In genomic region chr5:118015028-118015427, GRCm38 (mm10) we compare ENCODE assay signal across 9 mouse cellular contexts. TPM values are rescaled to one million over a fixed set of nuclear protein-coding genes. Genes with fewer than 3 reads are reported as not detected.
A peak's percentile ranks its signal among the peaks of the same experiment; 100 is the strongest.
DNase-seq lines count a peak whose midpoint lies in the region; ATAC-seq and TF ChIP-seq lines count a peak whose summit lies in the region.
"Had no signal": no experiment of that assay in that cellular context is flagged by ENCODE, and none has a peak within 500 bp of the region (broad histone marks: within the 10 kb centered on the region; RNA-seq: fewer than 3 reads in every experiment).

No protein-coding gene starts in this region.

- no peak for TF ChIP-seq CTCF in heart, adult 2 months (IDR thresholded peaks at IDR 0.05)

- H3K27me3 ChIP-seq in heart, adult 2 months (ENCODE audit: control insufficient read depth, insufficient read depth, low read length), result no peaks in the 10 kb centered on the region
- H3K27me3 ChIP-seq in heart, embryonic 10.5 days (ENCODE audit: insufficient read depth, poor library complexity, severe bottlenecking), result peaks cover 35% of the 10 kb centered on the region; the same call in 1 of the 2 replicates
- H3K27me3 ChIP-seq in heart, embryonic 16.5 days (ENCODE audit: control insufficient read depth, insufficient read depth, low read length), result no peaks in the 10 kb centered on the region
- peaks cover 4% of the 10 kb centered on the region; the same call in 1 of the 2 replicates for H3K27me3 ChIP-seq in limb, embryonic 12.5 days
- H3K27me3 ChIP-seq: liver, embryonic 13.5 days had no signal

- no peaks in the 10 kb centered on the region for H3K36me3 ChIP-seq in heart, adult 2 months (ENCODE audit: control insufficient read depth, insufficient read depth, low read length)
- H3K36me3 ChIP-seq in heart, embryonic 10.5 days, result peaks cover 8% of the 10 kb centered on the region; the same call in 1 of the 2 replicates
- H3K36me3 ChIP-seq in ES-E14 (ENCODE audit: control insufficient read depth, insufficient read depth, low read length, poor library complexity, severe bottlenecking), result no peaks in the 10 kb centered on the region; the same call in 1 of the 2 replicates
- no peaks in the 10 kb centered on the region for H3K36me3 ChIP-seq in heart, embryonic 16.5 days (ENCODE audit: control insufficient read depth, insufficient read depth)
- H3K36me3 ChIP-seq in limb, embryonic 12.5 days, result peaks cover 13% of the 10 kb centered on the region; the same call in 1 of the 2 replicates
- H3K36me3 ChIP-seq: liver, embryonic 13.5 days had no signal

- no peaks in the 10 kb centered on the region for H3K79me2 ChIP-seq in heart, adult 2 months (replicated peaks; ENCODE audit: control insufficient read depth, insufficient read depth, low read length)

- no peaks in the 10 kb centered on the region for H3K4me1 ChIP-seq in heart, adult 2 months (ENCODE audit: control insufficient read depth, insufficient read depth, low read length)
- H3K4me1 ChIP-seq in heart, embryonic 10.5 days, result peaks cover 11% of the 10 kb centered on the region
- H3K4me1 ChIP-seq in ES-E14 (ENCODE audit: control insufficient read depth in 2 of 2, insufficient read depth in 2 of 2, low read length in 2 of 2, poor library complexity in 1 of 2), result peaks cover 0 to 6% of the 10 kb centered on the region in 2 experiments; a peak in 1 of 4 replicates
- peaks cover 6% of the 10 kb centered on the region; the same call in 1 of the 2 replicates for H3K4me1 ChIP-seq in heart, embryonic 16.5 days (ENCODE audit: control insufficient read depth, insufficient read depth, low read length)
- peaks cover 12% of the 10 kb centered on the region for H3K4me1 ChIP-seq in limb, embryonic 12.5 days (replicated peaks)
- H3K4me1 ChIP-seq: liver, embryonic 13.5 days had no signal

- TF ChIP-seq POLR2A in heart, adult 2 months (IDR thresholded peaks at IDR 0.05; ENCODE audit: insufficient read depth, low read depth, low read length), result no peak

- no peak overlapping the region for H3K27ac ChIP-seq in heart, adult 2 months
- H3K27ac ChIP-seq in heart, embryonic 10.5 days, result no peak overlapping the region
- H3K27ac ChIP-seq in ES-E14 (ENCODE audit: insufficient read depth, low read depth, low read length, poor library complexity, severe bottlenecking), result no peak overlapping the region
- no peak overlapping the region for H3K27ac ChIP-seq in heart, embryonic 16.5 days (ENCODE audit: low read length)
- no peak overlapping the region for H3K27ac ChIP-seq in limb, embryonic 12.5 days
- H3K27ac ChIP-seq: liver, embryonic 13.5 days had no signal

- in situ Hi-C loops in ES-E14 (cut with MboI; ENCODE audit: low sequenced_read_pairs in 2 of 2, unreplicated experiment in 2 of 2), result no loop called here

- no peaks in the 10 kb centered on the region for H3K9me3 ChIP-seq in heart, embryonic 10.5 days
- H3K9me3 ChIP-seq in ES-E14 (ENCODE audit: control insufficient read depth, insufficient read depth, low read depth, low read length), result no peaks in the 10 kb centered on the region
- H3K9me3 ChIP-seq in heart, embryonic 16.5 days (replicated peaks; ENCODE audit: control insufficient read depth, low read length), result no peaks in the 10 kb centered on the region
- H3K9me3 ChIP-seq in limb, embryonic 12.5 days, result no peaks in the 10 kb centered on the region
- H3K9me3 ChIP-seq: liver, embryonic 13.5 days had no signal

- no peak for TF ChIP-seq EP300 in heart, adult 2 months (IDR thresholded peaks at IDR 0.05; ENCODE audit: insufficient read depth, low read depth, low read length)

- peak; percentile 65 to 74 for DNase-seq in heart, adult 2 months
- no peak for DNase-seq in heart, embryonic 10.5 days (ENCODE audit: low spot score)
- DNase-seq in ES-E14 (ENCODE audit: low read depth, low spot score), result no peak
- DNase-seq in cerebellum, adult 9-11 months, result peak; percentile 86
- DNase-seq in T-cell, adult 2 months (ENCODE audit: low spot score), result no peak
- no peak for DNase-seq in embryo, embryonic 10.5 days (ENCODE audit: low spot score)
- DNase-seq: liver, embryonic 13.5 days had no signal

- WGBS in heart, adult 2 months, result 12% methylated on average over 12 of the region's 12 CpGs
- whole genome bisulfite sequencing in heart, embryonic 10.5 days, result 21% methylated on average over 12 of the region's 12 CpGs
- 23% methylated on average over 12 of the region's 12 CpGs for WGBS in heart, embryonic 16.5 days
- WGBS in limb, embryonic 12.5 days, result 25% methylated on average over 12 of the region's 12 CpGs

- no peak overlapping the region for H3K4me3 ChIP-seq in heart, adult 2 months
- H3K4me3 ChIP-seq in heart, embryonic 10.5 days, result no peak overlapping the region
- peak overlapping the region; percentile 6 to 21; a peak in 1 of 4 replicates for H3K4me3 ChIP-seq in ES-E14 (ENCODE audit: insufficient read depth in 1 of 2, low read depth in 1 of 2, low read length in 2 of 2, poor library complexity in 1 of 2, severe bottlenecking in 1 of 2)
- no peak overlapping the region for H3K4me3 ChIP-seq in heart, embryonic 16.5 days (ENCODE audit: low read length)
- H3K4me3 ChIP-seq in limb, embryonic 12.5 days (replicated peaks), result no peak overlapping the region
- H3K4me3 ChIP-seq: liver, embryonic 13.5 days had no signal

- H3K4me2 ChIP-seq in heart, embryonic 16.5 days (ENCODE audit: low read depth, low read length), result no peak overlapping the region
- H3K4me2 ChIP-seq in limb, embryonic 12.5 days, result no peak overlapping the region
- H3K4me2 ChIP-seq: liver, embryonic 13.5 days had no signal

- no peak overlapping the region for H3K9ac ChIP-seq in heart, adult 2 months (ENCODE audit: low read depth, low read length)
- no peak overlapping the region; the same call in 1 of the 2 replicates for H3K9ac ChIP-seq in ES-E14 (ENCODE audit: insufficient read depth, low read depth, low read length, poor library complexity, severe bottlenecking)
- H3K9ac ChIP-seq in heart, embryonic 16.5 days (ENCODE audit: low read length), result no peak overlapping the region
- H3K9ac ChIP-seq in limb, embryonic 12.5 days (replicated peaks), result 0 out of 2 replicates have a peak overlapping the region, but pooled peaks have one; percentile 13
- H3K9ac ChIP-seq: liver, embryonic 13.5 days had no signal

- ATAC-seq in heart, embryonic 16.5 days (replicated peaks; ENCODE audit: extremely low read depth, insufficient read depth, low FRiP score), result peak; percentile 25; the same call in 1 of the 2 replicates
- ATAC-seq in limb, embryonic 12.5 days (ENCODE audit: insufficient number of reproducible peaks, insufficient read depth, low FRiP score, low TSS enrichment, low read depth), result no peak

- intact Hi-C loops in heart, adult 2 months (cut with DNase I), result no loop called here

TF ChIP-seq in ES-E14, 5 proteins besides CTCF, POLR2A, EP300 and RAD21:
- TF ChIP-seq HCFC1 (IDR thresholded peaks at IDR 0.05; ENCODE audit: borderline replicate concordance, insufficient read depth, low read length) (no peak), ZNF384 (IDR thresholded peaks at IDR 0.05; ENCODE audit: low read depth, low read length) (no peak), ZC3H11A (IDR thresholded peaks at IDR 0.05; ENCODE audit: borderline replicate concordance, low read depth, low read length) (no peak), MAFK (IDR thresholded peaks at IDR 0.05; ENCODE audit: insufficient read depth, low read depth, low read length) (no peak)

RNA-seq across cellular contexts. Expression of gene Tesc, which starts 12.5 kb away (rescaled TPM):
- total RNA-seq in heart, adult 2 months (2021), result 100 to 1,000 TPM; 200 to 231 TPM
- polyA plus RNA-seq in heart, adult 2 months (2012; rRNA removed), result 125 and 164 TPM in 2 replicates
- 10.0 and 19.0 TPM in 2 replicates for polyA plus RNA-seq in heart, embryonic 10.5 days (2016; fragmentation: Nextera tagmentation; extraction: Ambion mirVana)
- total RNA-seq in ES-E14 (2012; rRNA removed), result 3.1 and 3.3 TPM in 2 replicates
- 9.8 and 10.6 TPM in 2 replicates for polyA plus RNA-seq in heart, embryonic 16.5 days (2015; fragmentation: Nextera tagmentation; extraction: Ambion mirVana)
- polyA plus RNA-seq in limb, embryonic 12.5 days (2016; fragmentation: Nextera tagmentation; extraction: Ambion mirVana), result 0.49 and 0.74 TPM in 2 replicates

RNA-seq across cellular contexts. Expression of gene Fbxo21, which starts 38.5 kb away (rescaled TPM):
- total RNA-seq in heart, adult 2 months (2021), result 10 to 100 TPM; 34.1 to 37.8 TPM
- polyA plus RNA-seq in heart, adult 2 months (2012; rRNA removed), result 33.6 and 38.5 TPM in 2 replicates
- polyA plus RNA-seq in heart, embryonic 10.5 days (2016; fragmentation: Nextera tagmentation; extraction: Ambion mirVana), result 72.2 and 73.5 TPM in 2 replicates
- 19.7 and 23.2 TPM in 2 replicates for total RNA-seq in ES-E14 (2012; rRNA removed)
- polyA plus RNA-seq in heart, embryonic 16.5 days (2015; fragmentation: Nextera tagmentation; extraction: Ambion mirVana), result 51.5 and 53.1 TPM in 2 replicates
- polyA plus RNA-seq in limb, embryonic 12.5 days (2016; fragmentation: Nextera tagmentation; extraction: Ambion mirVana), result 87.4 and 89.0 TPM in 2 replicates

Comparison
In these comparisons a context has a peak if more than half of its experiments do, and no peak if none do; other contexts are left out.
1. DNase-seq: peak in heart, adult 2 months (2 of 2) and cerebellum, adult 9-11 months (single experiment); none in heart, embryonic 10.5 days (single experiment), ES-E14 (single experiment), T-cell, adult 2 months (single experiment) and embryo, embryonic 10.5 days (single experiment).
2. H3K4me3 ChIP-seq: peak in ES-E14 (2 of 2); none in heart, adult 2 months (single experiment), heart, embryonic 10.5 days (single experiment), heart, embryonic 16.5 days (single experiment) and limb, embryonic 12.5 days (single experiment).